Mouse (Mus musculus) right cerebral cortex, adult 18-20 months (tissue): Measurements from ENCODE around the gene D430019H16Rik.

Source experiments
- DNase-seq: peaks from one replicate; pipeline ENCODE4 v3.0.0; 2022; ENCODE audit warnings: mixed read lengths

D430019H16Rik gene

DNA sequence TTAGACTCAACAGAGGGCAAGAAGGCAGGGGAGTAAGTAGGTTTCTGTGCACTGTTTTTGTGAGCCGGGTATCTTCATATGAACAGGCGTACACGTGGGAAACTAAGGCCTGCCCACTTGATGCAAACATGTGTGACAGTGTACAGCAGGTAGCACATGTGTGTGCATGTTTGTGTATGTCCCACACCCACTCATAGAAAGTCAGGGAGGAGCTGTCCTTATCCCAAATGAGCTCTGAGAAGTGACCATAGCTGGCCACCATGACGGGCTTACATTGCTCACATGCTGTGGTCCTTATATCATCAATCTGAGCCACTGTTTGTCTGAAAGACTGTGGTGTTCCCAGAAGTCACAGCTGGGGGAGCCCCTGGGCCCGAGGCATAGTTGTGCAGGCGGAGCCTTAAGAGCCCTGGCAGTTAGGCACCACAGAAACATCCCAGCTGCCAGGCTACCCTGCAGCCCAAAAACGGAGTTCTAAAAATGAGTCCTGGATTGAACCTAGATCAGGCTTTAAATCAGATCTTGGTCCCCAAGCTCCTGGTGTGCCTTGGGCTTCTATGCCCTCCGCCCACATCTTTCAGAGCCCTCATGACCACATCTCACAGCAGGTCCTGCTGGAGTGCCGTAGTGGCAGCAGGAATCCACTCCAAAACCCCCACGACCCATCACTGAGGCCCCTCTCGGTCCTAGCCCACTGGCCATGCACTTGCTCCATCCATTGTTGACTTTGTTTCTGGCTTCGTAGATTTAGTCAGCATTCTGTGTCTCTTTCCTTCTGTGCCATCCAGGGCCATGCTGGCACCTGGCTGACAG, 88.1 kb downstream of the D430019H16Rik start:
- DNase-seq = no peak

DNA sequence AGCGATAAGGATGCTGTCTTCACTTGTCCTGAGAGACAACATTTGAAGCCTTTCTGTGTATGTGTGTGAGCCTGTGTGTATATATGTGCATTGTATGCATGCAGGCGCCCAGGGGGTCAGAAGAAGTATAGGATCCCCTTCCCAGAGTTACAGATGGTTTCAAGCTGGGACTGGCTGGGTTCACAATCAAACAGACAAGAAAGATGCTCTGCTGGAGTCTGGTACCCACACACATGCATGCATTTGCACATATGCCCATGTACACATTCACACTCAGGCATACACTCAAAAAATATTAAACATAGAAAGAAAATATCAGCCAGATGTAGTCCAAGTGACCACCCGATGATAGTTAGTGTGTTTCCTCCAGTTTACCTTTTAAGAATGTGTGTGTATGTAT, 88.9 kb downstream of the D430019H16Rik start:
- no peak for DNase-seq
